Comparison of ENCODE assay signal across 21 mouse cellular contexts in genomic region chr5:131377136-131377535, GRCm38 (mm10).
DNase-seq lines count a peak whose midpoint lies in the region; ATAC-seq and TF ChIP-seq lines count a peak whose summit lies in the region.
"Had no signal": no experiment of that assay in that cellular context is flagged by ENCODE, and none has a peak within 500 bp of the region (broad histone marks: within the 10 kb centered on the region; RNA-seq: fewer than 3 reads in every experiment).

No protein-coding gene starts in this region.

- DNase-seq in gastrocnemius, postnatal 14 days: peak; percentile 10
- no peak for DNase-seq in gastrocnemius, postnatal 10 days
- DNase-seq in lung, postnatal 0 days (ENCODE audit: low spot score): no peak
- DNase-seq in lung, postnatal 10 days: peak; percentile 55
- no peak for DNase-seq in adrenal gland, adult 2 months
- DNase-seq in kidney, postnatal 25 days: no peak
- DNase-seq: adrenal gland, postnatal 36 days; cerebellum, adult 18-20 months; cerebellum, postnatal 25 days; embryo, embryonic 11 days; gastrocnemius, postnatal 36 days; thymus, adult 2 months had no signal

- no peaks in the 10 kb centered on the region for H3K4me1 ChIP-seq in lung, embryonic 16.5 days (replicated peaks; ENCODE audit: control insufficient read depth, insufficient read depth, low read length)
- no peaks in the 10 kb centered on the region for H3K4me1 ChIP-seq in lung, postnatal 0 days (ENCODE audit: insufficient read depth, low read depth, low read length)
- H3K4me1 ChIP-seq: heart, embryonic 15.5 days; hindbrain, embryonic 15.5 days; intestine, embryonic 15.5 days; liver, embryonic 15.5 days; midbrain, embryonic 13.5 days; stomach, embryonic 15.5 days had no signal

- H3K27ac ChIP-seq in lung, embryonic 16.5 days (ENCODE audit: low read length): no peak overlapping the region; the same call in 1 of the 2 replicates
- no peak overlapping the region for H3K27ac ChIP-seq in lung, postnatal 0 days (ENCODE audit: low read length)
- H3K27ac ChIP-seq: heart, embryonic 15.5 days; hindbrain, embryonic 15.5 days; intestine, embryonic 15.5 days; liver, embryonic 15.5 days; midbrain, embryonic 13.5 days; stomach, embryonic 15.5 days had no signal

- no peak overlapping the region for H3K4me2 ChIP-seq in lung, embryonic 16.5 days (ENCODE audit: low read depth, low read length)
- no peak overlapping the region for H3K4me2 ChIP-seq in lung, postnatal 0 days (replicated peaks; ENCODE audit: low read depth, low read length)
- H3K4me2 ChIP-seq: heart, embryonic 15.5 days; hindbrain, embryonic 15.5 days; intestine, embryonic 15.5 days; liver, embryonic 15.5 days; midbrain, embryonic 13.5 days; stomach, embryonic 15.5 days had no signal

- no peaks in the 10 kb centered on the region for H3K9me3 ChIP-seq in lung, embryonic 16.5 days (ENCODE audit: control insufficient read depth, low read length)
- no peaks in the 10 kb centered on the region for H3K9me3 ChIP-seq in lung, postnatal 0 days (ENCODE audit: low read length)
- H3K9me3 ChIP-seq: heart, embryonic 15.5 days; hindbrain, embryonic 15.5 days; intestine, embryonic 15.5 days; liver, embryonic 15.5 days; midbrain, embryonic 13.5 days; stomach, embryonic 15.5 days had no signal

- ATAC-seq in lung, embryonic 16.5 days (ENCODE audit: low read depth): peak; percentile 77
- no peak for ATAC-seq in lung, postnatal 0 days
- ATAC-seq: intestine, embryonic 15.5 days; midbrain, embryonic 13.5 days had no signal

- intact Hi-C loops in gastrocnemius, postnatal 14 days (cut with DNase I; ENCODE audit: low total_unique reads): no loop called here

- WGBS in lung, embryonic 16.5 days: 52% methylated on average over 5 of the region's 5 CpGs
- WGBS in lung, postnatal 0 days: 48% methylated on average over 5 of the region's 5 CpGs

- no peak for TF ChIP-seq CTCF in lung, postnatal 0 days (IDR thresholded peaks at IDR 0.05)

- H3K4me3 ChIP-seq in lung, embryonic 16.5 days (ENCODE audit: low read length): no peak overlapping the region
- no peak overlapping the region for H3K4me3 ChIP-seq in lung, postnatal 0 days (ENCODE audit: low read depth, low read length)
- H3K4me3 ChIP-seq: heart, embryonic 15.5 days; hindbrain, embryonic 15.5 days; intestine, embryonic 15.5 days; liver, embryonic 15.5 days; midbrain, embryonic 13.5 days; myocyte; stomach, embryonic 15.5 days had no signal

- no peaks in the 10 kb centered on the region for H3K36me3 ChIP-seq in lung, embryonic 16.5 days (ENCODE audit: control insufficient read depth, insufficient read depth, low read length)
- no peaks in the 10 kb centered on the region for H3K36me3 ChIP-seq in lung, postnatal 0 days (ENCODE audit: insufficient read depth, low read length)
- H3K36me3 ChIP-seq: heart, embryonic 15.5 days; hindbrain, embryonic 15.5 days; intestine, embryonic 15.5 days; liver, embryonic 15.5 days; midbrain, embryonic 13.5 days; stomach, embryonic 15.5 days had no signal

- no peak overlapping the region for H3K9ac ChIP-seq in lung, embryonic 16.5 days (ENCODE audit: low read length)
- no peak overlapping the region for H3K9ac ChIP-seq in lung, postnatal 0 days (replicated peaks; ENCODE audit: low read depth)
- H3K9ac ChIP-seq: heart, embryonic 15.5 days; hindbrain, embryonic 15.5 days; intestine, embryonic 15.5 days; liver, embryonic 15.5 days; midbrain, embryonic 13.5 days; stomach, embryonic 15.5 days had no signal

- H3K27me3 ChIP-seq in lung, embryonic 16.5 days (ENCODE audit: control insufficient read depth, insufficient read depth, low read depth, low read length): no peaks in the 10 kb centered on the region
- H3K27me3 ChIP-seq in lung, postnatal 0 days (replicated peaks; ENCODE audit: insufficient read depth, low read length): no peaks in the 10 kb centered on the region
- H3K27me3 ChIP-seq: CH12.LX; heart, embryonic 15.5 days; hindbrain, embryonic 15.5 days; intestine, embryonic 15.5 days; liver, embryonic 15.5 days; midbrain, embryonic 13.5 days; stomach, embryonic 15.5 days had no signal

- no peak for TF ChIP-seq EP300 in lung, postnatal 0 days (IDR thresholded peaks at IDR 0.05)

Comparison
In these comparisons a context has a peak if more than half of its experiments do, and no peak if none do; other contexts are left out.
1. DNase-seq: peak in gastrocnemius, postnatal 14 days (single experiment) and lung, postnatal 10 days (single experiment); none in gastrocnemius, postnatal 10 days (single experiment), lung, postnatal 0 days (single experiment), adrenal gland, adult 2 months (single experiment) and kidney, postnatal 25 days (0 of 2).